Mouse (Mus musculus) retina, postnatal 7 days (tissue): ENCODE results near the gene Itpr2.

Experiments
- DNase-seq: peaks from one replicate; pipeline ENCODE4 v3.0.0-alpha.2; 2012; ENCODE audit warnings: low read depth, low spot score

Itpr2 gene

DNA sequence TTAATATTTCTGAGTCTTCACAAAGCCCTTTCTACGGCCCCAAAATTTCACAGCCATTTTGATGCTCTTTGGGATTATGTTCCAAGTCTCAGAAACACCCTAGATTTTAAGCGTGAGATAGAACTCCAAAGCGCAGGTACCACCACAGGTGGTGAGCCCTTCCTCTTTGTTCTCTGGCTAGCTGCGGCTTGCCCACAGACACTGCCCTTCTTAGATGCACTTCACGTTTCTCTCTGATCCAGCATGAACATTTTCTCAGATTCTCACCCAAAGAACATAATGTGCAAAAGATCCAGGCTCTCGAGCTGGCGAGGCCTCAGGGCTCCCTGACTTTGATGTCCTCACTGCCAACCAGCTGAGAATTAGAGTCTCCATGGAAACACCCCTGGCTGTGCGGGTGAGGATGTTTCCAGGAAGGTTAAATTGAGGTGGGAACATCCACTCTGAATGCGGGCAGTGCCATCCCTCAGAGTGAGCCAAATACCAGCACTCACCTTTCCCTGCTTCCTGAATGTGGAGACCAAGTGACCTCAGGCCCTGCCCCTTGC lies 149.7 kb downstream of the Itpr2 start:
- no peak for DNase-seq

DNA sequence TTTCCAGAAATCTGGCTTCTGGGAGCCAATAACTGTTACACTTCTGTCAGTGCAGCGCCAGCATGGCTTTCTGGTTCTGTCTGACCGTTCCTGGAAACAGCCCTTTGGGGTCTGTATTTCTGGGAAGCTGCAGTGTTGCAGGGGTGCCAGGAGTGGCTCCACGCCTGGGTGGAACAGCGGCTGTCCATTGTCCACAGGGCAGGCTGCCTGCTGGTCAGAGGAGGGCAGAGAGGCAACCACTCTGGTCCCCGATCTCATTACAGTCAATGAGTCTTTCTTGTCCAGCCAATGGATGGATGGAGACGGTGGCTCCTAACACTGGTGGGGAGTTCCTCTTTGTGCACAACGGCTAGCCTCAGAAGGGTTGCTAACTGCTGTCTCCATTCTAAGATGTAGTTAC lies 150.2 kb downstream of the Itpr2 start:
- DNase-seq, result no peak

DNA sequence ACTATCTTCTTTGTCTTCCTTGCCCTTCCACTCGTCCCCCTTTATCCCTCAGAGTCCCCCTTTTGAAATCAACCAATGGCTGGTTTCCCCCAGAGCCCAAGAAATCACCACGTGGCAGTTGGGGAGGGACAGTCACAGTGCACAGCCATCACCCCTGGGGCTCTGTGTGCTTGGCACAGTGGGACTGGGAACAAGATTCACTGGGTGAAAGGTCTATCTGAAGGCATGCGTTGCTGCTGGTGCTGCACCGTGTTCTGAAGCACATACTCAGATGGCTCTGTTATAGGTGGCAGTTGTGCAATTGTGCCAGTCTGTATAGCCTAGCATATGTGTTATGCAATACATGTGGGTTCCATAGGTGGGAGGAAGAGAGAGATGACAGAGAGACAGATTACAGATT lies 154.5 kb downstream of the Itpr2 start:
- DNase-seq, result no peak

DNA sequence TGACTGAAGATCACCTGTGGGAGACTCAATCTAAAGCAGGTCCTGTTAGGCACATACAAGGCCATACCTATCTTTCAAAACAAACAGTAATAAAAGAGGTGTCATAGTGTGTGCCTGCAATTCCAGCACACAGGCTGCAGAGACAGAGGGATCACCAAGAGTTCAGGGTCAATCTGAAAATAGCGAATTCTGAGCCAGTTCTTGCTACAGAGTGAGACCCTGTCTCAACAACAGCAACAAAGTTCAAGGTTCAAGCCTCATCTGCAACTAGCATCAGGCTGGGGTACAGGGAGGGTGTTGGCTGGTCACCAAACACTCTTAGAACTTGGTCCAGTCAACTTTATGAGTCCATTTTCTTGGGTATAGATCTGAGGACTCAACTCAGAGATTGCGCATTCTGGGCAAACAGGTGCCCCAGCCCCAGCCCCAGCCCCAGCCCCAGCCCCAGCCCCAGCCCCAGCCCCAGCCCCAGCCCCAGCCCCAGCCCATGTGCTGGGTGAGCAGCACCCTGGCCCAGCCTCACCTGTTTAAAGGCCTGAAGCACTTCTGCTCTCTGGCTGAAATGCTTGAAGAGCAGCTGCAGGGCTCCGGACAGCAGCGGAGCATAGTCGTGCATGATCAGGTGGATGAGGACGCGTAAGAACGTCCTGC lies 155.4 kb downstream of the Itpr2 start:
- DNase-seq, result no peak

DNA sequence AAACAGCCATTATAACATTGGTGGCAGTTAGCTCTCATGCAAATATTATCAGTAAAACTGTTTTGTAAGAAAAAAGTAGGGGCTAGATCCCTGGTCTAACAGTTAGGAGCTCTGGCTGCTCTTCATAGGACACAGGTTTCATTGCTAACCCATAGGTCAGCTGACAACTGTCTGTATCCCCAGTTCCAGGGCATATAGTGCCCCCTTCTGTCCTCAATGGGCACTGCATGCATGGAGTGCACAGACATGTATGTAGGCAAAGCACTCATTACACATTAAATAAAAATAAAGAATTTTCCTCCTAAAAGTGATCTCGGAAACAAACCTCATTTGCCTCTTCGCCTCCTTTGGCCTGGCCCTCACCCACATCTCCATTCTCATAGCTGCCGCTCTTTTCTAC lies 157.3 kb downstream of the Itpr2 start:
- no peak for DNase-seq

DNA sequence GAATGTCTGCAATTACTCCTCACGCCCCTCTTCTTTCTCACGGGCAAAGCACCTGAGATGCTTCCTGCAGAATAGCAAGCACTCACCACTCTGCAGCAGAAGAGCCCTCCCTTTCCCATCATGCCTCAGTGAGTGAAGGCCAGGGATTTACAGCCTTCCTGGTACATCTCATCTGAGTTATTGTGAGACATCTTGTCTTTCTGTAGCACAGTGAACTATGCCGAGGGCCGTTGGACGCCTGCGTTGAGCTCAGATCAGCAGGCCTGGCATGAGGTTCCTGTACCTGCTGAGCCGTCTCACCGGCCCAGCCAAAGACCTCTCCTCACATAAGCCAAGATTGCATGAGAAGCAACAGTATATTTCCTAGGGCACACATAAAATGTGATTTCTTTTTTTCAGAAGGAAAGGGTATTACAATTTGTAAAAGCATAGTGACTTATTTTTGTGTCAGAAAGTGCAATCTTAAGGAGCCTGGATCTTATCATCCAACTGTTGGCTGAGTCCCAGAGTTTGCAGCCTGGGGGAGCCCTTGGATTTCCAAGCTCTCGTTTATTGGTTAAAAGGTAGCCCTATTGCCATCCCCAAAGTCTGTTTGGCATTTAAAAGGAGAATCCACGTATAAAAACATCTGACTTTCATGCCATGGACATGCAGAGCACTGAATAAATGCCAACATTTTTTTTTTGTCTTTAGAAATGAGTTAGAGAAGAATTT lies 158.2 kb downstream of the Itpr2 start:
- DNase-seq, result no peak

DNA sequence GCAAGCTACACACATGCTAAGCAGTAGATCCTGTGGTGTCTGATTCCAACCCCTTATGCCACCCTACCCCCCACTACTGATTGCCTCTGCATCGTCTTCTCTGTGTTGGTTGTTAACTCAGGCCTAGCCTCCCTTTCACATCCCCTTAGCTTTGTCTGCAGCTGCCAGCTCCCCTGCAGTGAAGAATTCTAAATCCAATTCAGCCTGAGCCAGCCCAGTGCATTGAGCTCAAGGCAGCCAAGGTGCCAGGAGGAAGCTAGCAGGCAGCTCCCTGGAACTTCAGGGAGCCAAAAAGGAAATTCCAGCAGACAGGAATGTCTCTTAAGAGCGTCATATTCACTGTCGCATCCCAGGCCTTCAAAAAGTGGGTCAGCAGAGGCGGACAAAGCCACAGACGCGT lies 159.0 kb downstream of the Itpr2 start:
- no peak for DNase-seq

DNA sequence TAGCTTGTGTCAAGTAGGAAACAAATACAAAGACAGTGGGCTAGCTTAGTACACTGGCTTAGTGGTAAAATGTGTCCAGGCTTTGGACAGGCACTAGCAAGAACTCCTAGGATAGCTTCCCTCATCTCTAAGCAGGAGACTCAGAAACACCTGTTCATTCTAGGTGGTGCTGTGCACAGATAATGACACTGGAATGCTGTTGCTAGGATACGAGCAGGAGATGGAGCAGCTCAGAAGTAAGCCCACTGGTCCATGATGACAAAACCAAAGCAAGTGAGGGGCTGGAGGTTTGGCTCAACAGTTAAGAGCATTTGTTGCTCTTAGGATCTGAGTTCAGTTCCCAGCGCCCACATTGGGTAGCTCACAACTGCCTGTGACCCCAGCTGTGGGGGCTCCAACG lies 160.1 kb downstream of the Itpr2 start:
- no peak for DNase-seq

DNA sequence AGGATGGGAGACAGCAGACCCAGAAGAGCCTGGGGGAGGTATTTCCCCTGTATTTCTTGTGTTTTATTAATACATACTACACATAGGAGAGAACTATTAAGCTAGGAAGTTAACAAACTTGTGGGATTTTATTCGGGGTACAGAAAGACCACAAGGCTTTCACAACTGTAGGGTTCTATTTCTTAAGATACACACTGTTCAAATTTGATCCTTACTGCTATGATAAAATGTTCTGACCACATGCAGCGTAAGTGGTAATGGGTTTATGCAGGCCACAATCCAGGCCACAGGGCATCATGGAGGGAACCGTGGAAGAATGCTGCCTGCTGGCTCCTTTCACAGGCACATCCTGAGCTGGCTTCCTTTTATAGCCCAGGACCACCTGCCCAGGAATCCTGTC lies 160.6 kb downstream of the Itpr2 start:
- no peak for DNase-seq

DNA sequence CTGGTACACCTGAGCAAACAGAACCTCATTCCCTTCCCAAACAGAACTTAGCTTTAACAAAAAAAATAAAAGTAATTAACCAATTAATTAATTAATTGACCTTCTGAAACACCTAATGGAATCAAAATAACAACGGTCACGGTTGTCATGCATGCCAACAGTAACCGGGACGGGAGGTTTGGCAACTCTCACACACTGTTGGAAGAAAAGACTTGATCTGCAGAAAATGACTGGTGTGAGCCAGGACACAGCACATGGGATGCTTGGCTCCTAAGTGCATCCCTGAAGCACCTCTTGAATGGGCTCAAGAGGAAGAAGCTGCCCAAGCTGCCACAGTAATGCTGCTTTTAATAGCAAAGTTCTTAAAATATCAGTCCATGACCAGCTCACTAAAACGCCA lies 161.1 kb downstream of the Itpr2 start:
- DNase-seq, result no peak

DNA sequence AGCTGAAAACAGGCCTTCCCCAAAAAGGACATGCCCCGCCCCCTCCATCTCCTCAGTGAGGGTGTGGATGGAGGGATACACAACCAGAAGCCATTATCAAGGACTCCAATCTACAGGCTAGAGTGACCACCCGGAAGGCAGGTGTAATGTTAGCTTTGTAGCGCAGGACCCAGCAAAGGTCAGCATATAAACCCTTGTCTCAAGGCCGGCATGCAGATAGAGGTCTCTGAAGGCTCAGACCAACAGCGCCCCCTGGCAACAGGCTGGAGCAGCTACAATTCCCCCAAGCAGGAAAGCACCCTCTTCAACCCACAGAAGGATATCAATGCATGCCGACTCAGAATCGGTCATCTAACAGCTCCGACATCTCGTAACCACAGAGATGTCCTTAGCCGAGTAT lies 162.2 kb downstream of the Itpr2 start:
- peak; percentile 21 for DNase-seq

DNA sequence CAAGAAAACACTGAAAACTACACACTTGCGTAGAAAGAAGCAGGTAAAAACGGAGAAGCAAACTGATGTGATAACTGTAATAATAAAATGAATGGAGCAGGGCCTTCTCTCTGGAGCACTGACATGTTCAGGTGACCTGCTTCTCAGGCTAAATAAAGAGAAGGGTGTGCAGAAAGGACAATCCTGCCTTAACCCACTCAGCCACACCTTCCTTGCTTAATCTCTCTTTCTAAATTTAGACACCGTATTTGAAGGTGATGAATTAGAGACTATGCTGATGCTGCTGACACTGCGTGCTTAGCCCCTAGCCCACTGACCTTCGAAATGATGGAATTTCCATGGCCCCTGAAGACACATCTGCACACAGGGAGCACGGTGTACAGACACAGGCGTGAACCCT lies 164.8 kb downstream of the Itpr2 start:
- no peak for DNase-seq

DNA sequence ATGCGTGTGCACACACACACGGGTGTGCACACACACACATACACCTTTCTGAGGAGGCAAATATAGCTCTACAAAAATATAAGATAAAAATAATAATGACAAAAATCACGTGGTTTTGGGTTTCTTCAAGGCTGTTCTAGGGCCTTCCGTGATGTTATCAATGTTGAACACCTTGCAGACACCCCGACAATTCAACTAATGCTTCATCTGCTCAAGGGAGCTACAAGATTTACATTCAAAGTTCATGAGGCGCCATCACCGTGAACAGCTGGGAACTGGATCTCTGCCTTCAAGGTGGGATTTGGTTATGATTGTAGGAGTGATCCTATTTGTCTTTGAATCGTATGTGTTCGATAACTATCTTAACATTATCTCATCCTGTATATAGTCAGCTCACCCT lies 166.8 kb downstream of the Itpr2 start:
- no peak for DNase-seq

DNA sequence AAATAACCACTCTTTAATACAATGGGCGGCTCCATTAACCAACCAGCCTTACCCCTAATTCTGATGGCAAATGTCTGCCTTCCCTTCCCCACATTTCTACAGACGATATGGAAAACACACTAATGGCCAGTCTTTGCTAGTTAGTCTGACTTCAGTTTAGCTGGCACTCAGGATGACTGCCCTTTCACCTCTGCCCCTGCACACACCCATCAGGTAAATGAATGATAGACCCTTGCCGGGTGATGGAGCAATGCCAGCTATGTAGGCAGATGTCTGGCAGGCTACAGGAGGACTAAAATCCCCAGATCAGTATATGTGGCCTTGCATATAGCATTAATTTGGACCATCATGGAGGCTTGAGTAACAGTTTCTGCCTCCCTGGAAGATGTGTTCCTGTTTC lies 168.5 kb downstream of the Itpr2 start:
- no peak for DNase-seq

DNA sequence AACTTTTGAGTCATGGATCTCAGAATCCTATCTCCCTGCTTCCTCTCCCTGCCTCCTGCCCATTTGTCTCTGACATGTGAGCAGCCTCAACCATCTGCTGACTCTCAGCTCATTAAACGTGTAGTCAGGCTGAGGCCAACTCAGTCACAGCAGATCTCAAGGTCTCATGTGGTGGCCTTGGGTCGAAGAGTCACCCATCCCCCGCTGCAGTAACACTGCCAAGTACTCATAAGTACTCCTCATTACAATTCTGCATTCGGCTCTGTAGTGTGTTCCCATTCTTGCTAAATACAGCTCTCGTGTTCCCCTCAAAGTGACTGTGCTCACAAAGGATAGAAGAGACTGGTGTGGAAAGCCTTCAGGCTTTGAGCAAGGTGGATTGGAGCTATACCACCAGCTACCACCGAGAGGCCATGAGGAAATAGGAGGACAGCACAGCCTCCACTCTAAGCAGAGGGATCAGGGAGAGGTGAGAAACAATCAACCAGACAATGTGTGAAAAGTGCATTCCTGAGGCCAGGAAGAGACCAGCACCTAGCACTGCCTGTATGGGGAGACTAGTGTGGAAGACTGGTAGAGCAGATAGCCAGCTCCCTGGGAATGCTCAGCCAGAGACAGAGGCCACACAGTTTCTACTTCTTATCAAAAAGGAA lies 170.9 kb downstream of the Itpr2 start:
- no peak for DNase-seq

DNA sequence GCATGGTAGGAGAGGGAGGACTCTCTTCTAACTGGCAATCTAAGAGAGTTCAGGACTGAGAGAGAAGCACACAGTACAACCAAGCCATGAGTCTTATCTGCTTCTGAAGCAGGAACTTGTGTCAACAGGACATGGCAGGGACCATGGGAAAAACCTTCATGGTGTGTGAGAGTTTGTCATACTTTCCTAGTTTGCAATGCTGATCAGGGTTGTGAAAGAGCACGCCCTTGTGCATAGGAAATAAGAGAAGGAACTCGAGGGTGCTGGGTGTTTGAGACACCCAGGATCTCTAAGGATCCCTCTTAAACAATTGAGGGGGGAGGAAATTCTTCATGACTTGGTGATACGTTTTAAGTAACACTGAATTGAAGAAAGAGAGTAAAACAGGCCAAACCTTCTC lies 172.9 kb downstream of the Itpr2 start:
- no peak for DNase-seq

DNA sequence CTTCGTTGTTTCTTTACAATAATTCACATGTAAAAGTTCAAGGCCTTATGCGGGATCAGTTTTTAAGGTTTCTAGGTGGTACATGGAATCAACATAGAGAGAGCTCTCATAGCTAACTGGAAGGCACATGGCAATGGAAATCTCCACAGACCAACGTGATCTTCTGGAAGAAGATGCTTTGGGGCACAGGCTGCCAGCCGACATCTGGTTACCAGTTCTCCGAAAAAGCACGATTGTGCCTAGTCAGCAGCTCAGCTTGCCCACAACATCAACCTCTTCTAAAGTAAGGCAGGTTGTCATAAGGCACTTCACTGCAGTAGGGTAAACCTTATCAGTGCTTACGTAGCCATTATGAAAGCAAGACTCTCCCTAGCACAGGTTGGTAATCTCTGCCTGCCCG lies 175.4 kb downstream of the Itpr2 start:
- no peak for DNase-seq

DNA sequence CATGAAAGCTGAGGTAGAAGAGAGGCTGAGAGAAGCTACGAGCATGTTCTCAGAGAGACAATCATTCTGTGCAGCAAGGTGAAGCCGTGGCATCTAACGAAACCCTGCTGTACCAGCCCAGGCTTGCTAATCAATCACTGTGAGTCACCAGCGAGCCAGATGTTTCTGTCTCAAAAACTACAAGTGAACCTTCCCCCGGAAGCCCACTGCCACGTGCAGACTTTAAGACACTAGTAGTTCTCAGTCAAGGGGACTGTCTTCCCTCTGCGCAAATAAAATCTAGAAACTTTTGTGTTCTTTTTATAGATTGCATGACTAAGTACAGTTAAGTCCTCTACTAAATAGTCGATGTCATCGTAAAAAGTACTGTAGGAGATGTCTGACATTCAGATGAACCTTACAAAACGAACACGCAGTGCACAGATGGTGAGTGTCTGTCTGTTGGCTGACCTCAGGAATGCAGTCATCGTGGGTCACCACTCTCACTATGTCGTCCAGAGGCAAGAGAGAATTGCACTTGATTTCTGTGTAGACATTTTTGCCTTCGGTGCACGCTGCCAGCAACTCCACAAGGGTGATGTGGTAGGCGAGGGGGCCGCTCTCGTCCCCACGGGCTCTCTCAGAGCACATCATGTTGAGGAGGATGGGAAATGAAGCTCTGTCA lies 177.3 kb downstream of the Itpr2 start:
- DNase-seq, result no peak

DNA sequence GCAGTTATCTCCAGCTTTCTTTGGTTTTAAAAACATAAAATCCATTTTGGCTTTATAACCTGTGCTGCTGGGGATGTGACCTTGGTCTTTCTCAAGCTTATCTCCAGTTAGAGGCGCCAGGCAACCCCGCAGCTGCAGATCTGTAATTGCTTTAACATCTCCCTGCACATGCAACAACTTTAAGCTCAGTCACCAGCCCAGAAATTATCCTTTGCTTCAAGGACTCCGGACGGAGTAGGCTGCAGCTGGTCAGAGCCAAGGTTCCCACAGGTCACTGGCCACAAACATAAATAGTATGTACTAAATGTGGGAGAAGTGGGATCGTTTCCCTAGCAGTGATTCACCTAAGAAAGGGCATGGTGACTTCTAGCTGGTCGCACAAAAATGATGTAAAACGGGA lies 179.5 kb downstream of the Itpr2 start:
- DNase-seq, result no peak

DNA sequence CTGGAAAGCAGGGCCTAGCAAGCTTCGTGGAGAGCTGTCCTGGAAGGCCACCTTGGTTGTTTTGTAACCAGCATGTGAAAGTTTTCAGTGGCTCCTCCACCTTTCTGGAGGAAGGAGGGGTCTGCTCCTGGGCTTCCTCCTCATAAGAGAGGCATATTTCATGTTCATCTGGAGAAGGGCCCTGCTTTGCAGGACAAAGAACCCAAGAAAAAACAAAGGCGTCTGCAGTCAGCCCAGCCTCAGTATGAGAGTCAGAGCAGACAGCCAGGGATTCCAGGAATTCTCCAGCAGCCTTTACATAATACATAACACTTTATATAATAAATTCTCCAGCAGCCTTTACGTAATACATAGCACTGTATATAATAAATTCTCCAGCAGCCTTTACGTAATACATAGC lies 180.1 kb downstream of the Itpr2 start:
- DNase-seq, result no peak

DNA sequence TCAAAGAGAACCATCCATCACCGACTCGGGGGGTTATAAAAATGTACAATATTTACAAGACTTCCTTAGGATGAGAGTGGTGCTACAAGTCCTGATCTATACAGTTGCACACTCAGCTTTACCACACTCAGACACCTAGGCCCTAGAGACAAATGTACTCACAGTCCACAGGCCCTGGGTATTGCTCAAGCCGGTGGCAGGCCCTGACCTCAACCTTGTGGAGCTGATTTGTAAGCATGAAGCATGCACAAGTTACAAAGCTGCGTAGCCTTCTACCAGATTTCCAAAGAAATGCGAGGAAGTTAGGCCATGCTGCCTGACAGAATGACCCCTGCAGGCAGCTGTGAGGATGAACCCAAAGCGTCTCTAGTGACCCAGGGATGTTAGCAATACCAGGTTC lies 185.6 kb downstream of the Itpr2 start:
- DNase-seq, result no peak

DNA sequence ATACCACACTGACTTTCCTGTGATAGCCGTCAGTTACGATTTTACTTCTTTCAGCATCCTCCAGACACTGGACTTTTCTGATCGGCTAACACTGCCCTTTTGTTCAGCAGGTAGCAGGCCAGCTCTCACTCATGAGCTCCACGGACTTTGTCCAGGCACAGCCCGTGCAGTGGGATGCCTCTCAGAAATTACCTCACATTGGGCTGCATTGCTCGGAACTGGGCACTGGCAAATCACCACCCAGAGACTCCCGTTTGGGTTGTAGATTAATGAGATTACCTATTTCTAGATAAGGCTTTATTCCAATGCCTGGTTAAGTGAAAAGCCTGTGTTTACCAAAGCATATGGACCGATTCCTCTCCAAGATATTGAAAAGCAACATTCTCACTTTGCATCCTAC lies 186.9 kb downstream of the Itpr2 start:
- DNase-seq, result no peak
